Mouse (Mus musculus): ENCODE measurements around the gene Pla2g3. TPM values are rescaled to one million over a fixed set of nuclear protein-coding genes. Genes with fewer than 3 reads are reported as not detected.

Pla2g3 gene
- total RNA-seq, 2 experiments from 2014 or later = not detected

- peak overlapping the region; percentile 40; the same call in 1 of the 2 replicates for H3K27ac ChIP-seq
- intact Hi-C loops (cut with DNase I) = loop anchor here (10.0 kb wide), 1 partner anchor 132 kb away; no protein-coding TSS in a partner anchor
- TF ChIP-seq CTCF (IDR thresholded peaks at IDR 0.05) = no peak
- H3K4me3 ChIP-seq = peak overlapping the region; percentile 54
- DNase-seq = peak; percentile 65
These were observed 29.1 kb downstream of the Pla2g3 start for GRCm38 (mm10) chr11:3516859-3517845.

- TF ChIP-seq CTCF (IDR thresholded peaks at IDR 0.05) = no peak
- Histone ChIP-seq H3K27ac (peak overlapping the region; percentile 40; the same call in 1 of the 2 replicates), H3K4me3 (no peak overlapping the region)
- intact Hi-C loops (cut with DNase I) = loop anchor here (10.0 kb wide), 1 partner anchor 133 kb away; no protein-coding TSS in a partner anchor
- DNase-seq = no peak
These were observed 30.0 kb downstream of the Pla2g3 start for GRCm38 (mm10) chr11:3517846-3518732.

- TF ChIP-seq CTCF (IDR thresholded peaks at IDR 0.05) = no peak
- H3K27ac ChIP-seq = peak overlapping the region; percentile 32; the same call in 1 of the 2 replicates
- intact Hi-C loops (cut with DNase I) = loop anchor here (10.0 kb wide), 1 partner anchor 134 kb away; no protein-coding TSS in a partner anchor
- DNase-seq = no peak
- H3K4me3 ChIP-seq = no peak overlapping the region
These were observed 31.1 kb downstream of the Pla2g3 start for GRCm38 (mm10) chr11:3519051-3519726.

GRCm38 (mm10) chr11:3519756-3520398 lies 31.8 kb downstream of the Pla2g3 start:
- intact Hi-C loops (cut with DNase I) = loop anchor here (10.0 kb wide), 1 partner anchor 135 kb away; no protein-coding TSS in a partner anchor
- TF ChIP-seq CTCF (IDR thresholded peaks at IDR 0.05) = no peak
- H3K4me3 ChIP-seq = no peak overlapping the region
- peak overlapping the region; percentile 10; the same call in 1 of the 2 replicates for H3K27ac ChIP-seq
- DNase-seq = no peak

- TF ChIP-seq CTCF (IDR thresholded peaks at IDR 0.05) = no peak
- no peak for DNase-seq
- intact Hi-C loops (cut with DNase I) = no loop called here
- H3K4me3 ChIP-seq = no peak overlapping the region
- no peak overlapping the region; the same call in 1 of the 2 replicates for H3K27ac ChIP-seq
These were observed 32.8 kb downstream of the Pla2g3 start for GRCm38 (mm10) chr11:3520919-3521318.

- DNase-seq = no peak
- H3K27ac ChIP-seq = peak overlapping the region; percentile 31; the same call in 1 of the 2 replicates
- intact Hi-C loops (cut with DNase I) = no loop called here
- H3K4me3 ChIP-seq = no peak overlapping the region
- no peak for TF ChIP-seq CTCF (IDR thresholded peaks at IDR 0.05)
These were observed 33.5 kb downstream of the Pla2g3 start for GRCm38 (mm10) chr11:3521339-3522224.

GRCm38 (mm10) chr11:3522285-3523000 lies 34.4 kb downstream of the Pla2g3 start:
- DNase-seq = peak; percentile 31
- TF ChIP-seq CTCF (IDR thresholded peaks at IDR 0.05) = no peak
- Histone ChIP-seq H3K4me3 (no peak overlapping the region), H3K27ac (peak overlapping the region; percentile 9; the same call in 1 of the 2 replicates)
- intact Hi-C loops (cut with DNase I) = no loop called here

GRCm38 (mm10) chr11:3523840-3524582 lies 35.9 kb downstream of the Pla2g3 start:
- Histone ChIP-seq H3K4me3 (peak overlapping the region; percentile 75; the same call in 1 of the 2 replicates), H3K27ac (no peak overlapping the region)
- intact Hi-C loops (cut with DNase I) = no loop called here
- TF ChIP-seq CTCF (IDR thresholded peaks at IDR 0.05) = no peak
- peak; percentile 12 for DNase-seq

- Histone ChIP-seq H3K4me3 (peak overlapping the region; percentile 75), H3K27ac (peak overlapping the region; percentile 91)
- intact Hi-C loops (cut with DNase I) = no loop called here
- DNase-seq = peak; percentile 17
- TF ChIP-seq CTCF (IDR thresholded peaks at IDR 0.05) = no peak
These were observed 37.5 kb downstream of the Pla2g3 start for GRCm38 (mm10) chr11:3525560-3525959.
